Mouse (Mus musculus) hindlimb bud, embryonic 11.5 days (tissue): ENCODE results near the gene B4galnt3.

Experiments used
- DNase-seq: peaks from one replicate; pipeline ENCODE4 v3.0.0-alpha.2; 2012; ENCODE audit warnings: low read depth, low spot score; ENCODE audit errors: extremely low spot score

The B4galnt3 gene

DNA sequence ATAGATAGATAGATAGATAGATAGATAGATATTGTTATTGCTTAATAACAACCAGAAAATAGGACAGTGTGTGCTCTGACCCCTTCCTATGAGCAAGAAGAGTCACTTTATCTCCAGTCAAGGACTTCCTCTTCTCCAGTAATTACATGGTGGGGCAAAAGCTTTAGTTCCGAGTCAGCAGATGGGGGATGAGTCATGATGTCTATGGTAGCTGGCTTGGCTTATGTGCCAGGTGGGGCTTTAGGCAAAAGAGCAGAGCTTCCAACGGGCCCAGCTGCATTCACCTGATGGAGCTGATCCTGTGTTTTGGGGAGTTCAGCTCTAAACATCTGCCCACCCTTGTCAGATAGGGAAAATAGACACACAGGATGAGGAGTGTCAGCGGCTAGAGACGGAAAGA lies 138.8 kb downstream of the B4galnt3 start:
- DNase-seq = no peak

DNA sequence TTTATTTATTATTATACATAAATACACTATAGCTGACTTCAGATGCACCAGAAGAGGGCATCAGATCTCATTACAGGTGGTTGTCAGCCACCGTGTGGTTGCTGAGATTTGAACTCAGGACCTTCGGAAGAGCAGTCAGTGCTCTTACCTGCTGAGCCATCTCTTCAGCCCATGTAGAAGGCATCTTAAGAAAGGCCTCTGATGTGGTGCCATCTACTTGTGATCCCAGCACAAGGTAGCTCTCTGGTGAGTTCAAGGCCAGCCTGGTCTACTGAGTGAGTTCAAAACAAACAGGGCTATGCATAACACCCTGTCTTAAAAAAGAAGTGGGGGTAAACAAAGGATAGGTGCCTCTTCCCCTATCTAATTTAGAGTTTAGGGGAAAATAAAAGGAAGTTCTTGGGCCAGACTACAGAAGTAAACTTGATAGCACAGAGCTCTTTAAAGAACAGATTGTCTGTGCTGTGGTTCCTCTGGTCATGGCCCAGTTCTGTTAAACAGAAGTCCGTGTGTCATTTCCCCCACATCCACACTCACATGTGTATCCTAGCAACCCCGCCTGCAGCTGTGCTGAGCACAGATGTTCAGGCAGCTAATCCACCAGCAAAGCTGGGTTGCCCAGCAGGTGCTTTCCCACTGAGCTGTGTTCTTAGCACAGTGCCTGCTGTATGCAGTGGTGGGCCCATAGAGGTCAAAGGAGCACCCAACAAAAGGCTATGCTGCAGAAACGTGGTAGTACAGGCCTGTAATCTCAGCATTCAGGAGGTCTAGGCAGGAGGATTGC lies 139.6 kb downstream of the B4galnt3 start:
- DNase-seq = no peak
